Mouse (Mus musculus) liver, embryonic 16.5 days (tissue): ENCODE results near the gene Prps1l1. TPM values are rescaled to one million over a fixed set of nuclear protein-coding genes. Genes with fewer than 3 reads are reported as not detected.

Experiments
- ATAC-seq: fragments of 200-750 bp; cut with Nextera tagmentation; 2 replicates; pipeline ENCODE4 v1.8.0; 2017; ENCODE audit warnings: low read depth, mild to moderate bottlenecking, moderate number of reproducible peaks, moderate library complexity
- H3K27ac ChIP-seq: fragments of 300-500 bp; sonication (generic); 2 replicates; pipeline ENCODE4 v1.5.1; 2014; ENCODE audit warnings: mild to moderate bottlenecking, low read length
- H3K27me3 ChIP-seq: fragments of 300-500 bp; sonication (generic); 2 replicates; pipeline ENCODE4 v1.6.1; 2014; ENCODE audit warnings: low read depth, low read length, mixed read lengths; ENCODE audit not compliant: control insufficient read depth, insufficient read depth
- H3K36me3 ChIP-seq: fragments of 300-500 bp; sonication (generic); 2 replicates; pipeline ENCODE4 v1.6.1; 2014; ENCODE audit warnings: mild to moderate bottlenecking; ENCODE audit not compliant: control insufficient read depth, insufficient read depth
- H3K4me1 ChIP-seq: fragments of 300-500 bp; sonication (generic); 2 replicates; pipeline ENCODE4 v1.6.1; 2014; ENCODE audit warnings: low read depth, low read length, mixed read lengths; ENCODE audit not compliant: control insufficient read depth
- H3K4me2 ChIP-seq: fragments of 300-500 bp; sonication (generic); 2 replicates; pipeline ENCODE4 v1.6.1; 2014; ENCODE audit warnings: low read depth, low read length, mixed read lengths
- H3K4me3 ChIP-seq: fragments of 300-500 bp; sonication (generic); 2 replicates; pipeline ENCODE4 v1.5.1; 2014; ENCODE audit warnings: low read depth, mild to moderate bottlenecking, low read length
- H3K9ac ChIP-seq: fragments of 300-500 bp; sonication (generic); 2 replicates; pipeline ENCODE4 v1.6.1; 2014; ENCODE audit warnings: low read depth, low read length
- H3K9me3 ChIP-seq: fragments of 300-500 bp; sonication (generic); replicated peaks from 2 replicates; pipeline ENCODE4 v1.6.1; 2016; ENCODE audit warnings: low read length; ENCODE audit not compliant: control insufficient read depth
- WGBS: fragments of 180-500 bp; shearing (Covaris S2); extraction: QIAGEN DNeasy Blood & Tissue Kit; methylation state at CpG from one replicate; pipeline ENCODE4 v1.1.7; 2014; ENCODE audit not compliant: insufficient replicate concordance; 5-methylcytosine and 5-hydroxymethylcytosine counted together
- polyA plus RNA-seq: library from polyadenylated mRNA; unstranded; fragments of >200 nt; fragmentation: Nextera tagmentation; extraction: Ambion mirVana; gene quantifications from 2 replicates; pipeline ENCODE4 v1.2.1, GENCODE M21; 2015

Gene Prps1l1
- polyA plus RNA-seq, 1 experiment from 2014 or later, result not detected

DNA sequence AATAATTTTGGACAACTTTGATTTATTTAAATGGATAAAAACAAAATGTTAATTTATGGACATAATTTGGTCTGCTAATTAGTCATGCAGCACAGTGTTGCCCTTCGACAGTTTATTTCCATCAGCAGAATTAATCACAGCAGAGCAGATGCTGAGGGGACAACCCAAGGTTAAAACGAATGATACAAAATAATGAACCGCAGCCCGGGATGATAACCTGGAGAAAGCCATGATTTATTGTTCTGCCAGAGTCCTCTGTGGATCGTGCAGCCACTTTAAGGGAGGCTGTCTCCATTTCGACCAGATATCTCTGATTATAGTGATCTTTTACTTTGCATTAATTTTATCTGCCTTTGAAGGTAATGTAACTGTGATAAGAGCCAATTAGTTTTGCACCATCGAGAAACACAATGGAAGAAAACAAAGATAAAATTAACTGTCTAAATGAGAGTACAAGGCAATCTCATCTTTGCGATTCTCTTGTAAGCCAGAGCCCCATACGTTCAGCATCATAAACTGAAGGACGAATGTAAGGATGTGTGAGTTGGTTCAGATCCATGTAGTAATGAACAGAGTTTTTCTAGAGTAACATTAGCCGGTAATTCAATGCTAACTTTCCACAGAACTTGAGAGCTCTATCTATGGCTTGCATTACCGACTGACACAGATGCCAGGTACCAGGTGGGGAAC lies 14.4 kb downstream of the Prps1l1 start:
- H3K9me3 ChIP-seq, result no peaks in the 10 kb centered on the region
- no peaks in the 10 kb centered on the region for H3K27me3 ChIP-seq
- H3K4me1 ChIP-seq, result no peaks in the 10 kb centered on the region
- H3K27ac ChIP-seq, result no peak overlapping the region
- H3K36me3 ChIP-seq, result no peaks in the 10 kb centered on the region
- H3K4me3 ChIP-seq, result no peak overlapping the region
- no peak overlapping the region for H3K4me2 ChIP-seq
- no peak overlapping the region for H3K9ac ChIP-seq
- 71% methylated on average over 12 of the region's 12 CpGs for WGBS
- no peak for ATAC-seq

DNA sequence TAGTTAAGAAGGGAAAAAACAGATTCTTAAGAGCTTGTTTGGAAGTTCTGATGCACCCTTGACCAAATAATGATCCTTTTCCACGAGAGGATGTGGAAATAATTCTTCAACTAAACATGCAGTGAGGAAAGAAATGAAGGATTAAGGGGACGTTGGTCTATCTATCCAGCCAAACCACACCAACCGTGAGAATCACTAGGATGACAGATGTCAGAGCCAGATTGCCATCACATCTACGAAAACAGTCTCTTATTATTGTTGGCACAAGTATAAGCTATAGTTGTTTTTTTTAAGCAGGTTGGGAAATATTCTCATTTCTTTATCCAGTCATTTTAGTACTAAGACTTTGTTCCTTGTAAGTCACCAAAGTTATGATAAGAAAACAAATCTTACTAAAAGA lies 15.8 kb downstream of the Prps1l1 start:
- H3K27me3 ChIP-seq, result no peaks in the 10 kb centered on the region
- no peaks in the 10 kb centered on the region for H3K36me3 ChIP-seq
- 28% methylated on average over 4 of the region's 4 CpGs for WGBS
- no peak overlapping the region for H3K4me2 ChIP-seq
- no peak overlapping the region for H3K4me3 ChIP-seq
- no peak overlapping the region for H3K9ac ChIP-seq
- H3K9me3 ChIP-seq, result no peaks in the 10 kb centered on the region
- H3K4me1 ChIP-seq, result no peaks in the 10 kb centered on the region
- ATAC-seq, result no peak
- no peak overlapping the region for H3K27ac ChIP-seq

DNA sequence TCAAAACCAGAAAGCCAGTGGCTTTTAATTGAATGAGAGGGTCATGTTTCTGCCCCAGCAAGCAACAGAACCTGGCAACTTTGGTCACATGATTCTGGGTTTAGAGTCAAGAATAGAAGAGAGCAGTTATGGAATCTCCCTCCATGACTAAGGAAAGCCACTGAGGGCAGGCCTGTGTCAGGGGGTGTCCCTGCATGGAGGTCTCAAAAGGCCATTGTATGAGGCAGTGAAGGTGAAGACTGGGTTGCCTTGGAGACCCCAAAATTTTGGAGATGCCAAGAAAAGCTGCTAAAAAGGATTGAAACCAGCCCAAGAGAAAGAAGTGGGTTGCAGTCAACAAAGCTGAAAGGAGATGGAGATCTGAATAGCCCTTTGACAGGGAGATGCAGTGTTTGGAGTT lies 21.2 kb downstream of the Prps1l1 start:
- no peaks in the 10 kb centered on the region for H3K27me3 ChIP-seq
- H3K36me3 ChIP-seq, result no peaks in the 10 kb centered on the region
- H3K4me1 ChIP-seq, result no peaks in the 10 kb centered on the region
- no peak overlapping the region for H3K27ac ChIP-seq
- H3K9ac ChIP-seq, result no peak overlapping the region
- no peaks in the 10 kb centered on the region for H3K9me3 ChIP-seq
- ATAC-seq, result no peak
- no peak overlapping the region for H3K4me3 ChIP-seq
- no peak overlapping the region for H3K4me2 ChIP-seq

DNA sequence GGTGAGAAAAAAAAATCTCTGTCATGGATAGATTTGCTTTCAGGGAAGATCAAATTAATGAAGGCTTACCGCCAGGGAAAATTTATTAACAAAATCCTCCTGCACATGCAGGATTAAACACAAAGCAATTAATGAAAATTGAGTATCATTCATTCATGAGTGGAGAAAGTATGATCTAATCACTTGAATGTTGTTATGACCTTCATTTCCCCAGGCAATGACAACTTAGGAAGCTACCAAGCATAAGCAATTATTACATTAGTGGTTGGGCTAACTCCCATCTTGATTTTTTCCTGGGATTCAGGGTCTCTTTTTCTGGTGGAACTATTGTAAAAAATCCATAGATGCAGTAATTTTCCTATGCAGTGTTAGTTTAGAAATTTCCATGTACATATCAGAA lies 23.3 kb downstream of the Prps1l1 start:
- H3K27ac ChIP-seq, result no peak overlapping the region
- no peak overlapping the region for H3K9ac ChIP-seq
- no peaks in the 10 kb centered on the region for H3K27me3 ChIP-seq
- ATAC-seq, result no peak
- 74% methylated on average over 1 of the region's 1 CpGs for WGBS
- H3K4me3 ChIP-seq, result no peak overlapping the region
- no peak overlapping the region for H3K4me2 ChIP-seq
- no peaks in the 10 kb centered on the region for H3K4me1 ChIP-seq
- no peaks in the 10 kb centered on the region for H3K36me3 ChIP-seq
- H3K9me3 ChIP-seq, result no peaks in the 10 kb centered on the region

DNA sequence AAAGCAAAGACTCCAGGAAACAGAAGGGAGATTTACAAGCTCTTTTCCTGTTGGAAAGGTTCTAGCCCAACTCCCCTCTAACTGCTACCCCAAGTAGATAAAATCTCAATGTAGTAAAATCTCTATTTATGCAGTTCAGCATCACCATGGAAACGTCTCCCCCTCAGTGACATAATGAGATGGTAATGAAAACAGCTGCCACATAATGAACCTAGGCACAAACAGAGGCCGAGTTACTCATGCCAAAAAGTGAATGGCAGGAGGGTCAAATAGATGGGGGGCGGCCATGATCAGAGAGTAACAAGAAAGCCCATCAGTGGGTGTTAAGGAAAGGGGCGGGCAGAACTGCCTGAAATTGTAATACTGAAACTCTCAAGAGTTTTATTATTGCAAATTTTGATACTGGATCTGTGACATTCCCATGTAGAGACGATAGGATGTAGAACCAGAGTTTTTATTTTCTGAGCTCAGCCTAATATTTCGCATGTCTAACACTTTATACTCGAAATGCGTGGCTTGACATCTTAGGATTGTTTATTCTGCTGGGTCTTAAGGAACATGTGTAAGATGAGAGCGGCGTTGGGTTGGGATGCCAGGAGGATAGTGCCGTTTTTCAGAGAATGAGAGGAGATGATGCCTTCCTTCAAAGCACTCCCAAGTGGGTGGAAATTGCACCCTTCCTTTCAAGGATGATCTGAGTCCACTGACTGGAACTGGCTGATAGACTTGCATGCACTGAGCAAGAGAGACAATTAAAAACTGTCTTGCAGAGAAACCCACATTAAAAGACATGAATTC lies 24.0 kb downstream of the Prps1l1 start:
- Histone ChIP-seq H3K27me3 (no peaks in the 10 kb centered on the region), H3K36me3 (no peaks in the 10 kb centered on the region), H3K4me3 (no peak overlapping the region), H3K9ac (no peak overlapping the region), H3K4me2 (no peak overlapping the region), H3K27ac (no peak overlapping the region), H3K9me3 (no peaks in the 10 kb centered on the region), H3K4me1 (no peaks in the 10 kb centered on the region)
- ATAC-seq, result no peak
- WGBS, result 65% methylated on average over 11 of the region's 11 CpGs

DNA sequence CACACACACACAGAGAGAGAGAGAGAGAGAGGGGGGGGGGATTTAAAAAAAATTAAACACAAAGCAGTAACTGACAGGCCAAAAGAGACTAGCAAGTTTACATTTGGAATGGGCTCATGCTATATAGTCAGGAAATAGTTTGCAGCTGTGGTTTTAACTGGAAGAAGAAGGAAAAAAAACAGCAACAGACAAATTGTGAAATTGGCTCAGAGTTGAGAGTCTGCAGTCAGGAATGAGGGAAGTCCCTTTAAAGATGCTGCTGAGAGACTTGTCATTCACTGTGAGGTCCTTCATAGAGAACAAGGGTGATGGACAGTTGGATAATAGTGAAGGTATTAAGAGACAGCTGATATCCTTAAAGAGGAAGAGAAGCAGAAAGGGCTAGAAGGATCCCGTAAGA lies 26.9 kb downstream of the Prps1l1 start:
- WGBS, result 33% methylated on average over 1 of the region's 1 CpGs
- H3K9me3 ChIP-seq, result no peaks in the 10 kb centered on the region
- H3K4me2 ChIP-seq, result no peak overlapping the region
- no peaks in the 10 kb centered on the region for H3K4me1 ChIP-seq
- H3K9ac ChIP-seq, result no peak overlapping the region
- no peak for ATAC-seq
- H3K4me3 ChIP-seq, result no peak overlapping the region
- H3K36me3 ChIP-seq, result no peaks in the 10 kb centered on the region
- H3K27me3 ChIP-seq, result no peaks in the 10 kb centered on the region
- no peak overlapping the region for H3K27ac ChIP-seq

DNA sequence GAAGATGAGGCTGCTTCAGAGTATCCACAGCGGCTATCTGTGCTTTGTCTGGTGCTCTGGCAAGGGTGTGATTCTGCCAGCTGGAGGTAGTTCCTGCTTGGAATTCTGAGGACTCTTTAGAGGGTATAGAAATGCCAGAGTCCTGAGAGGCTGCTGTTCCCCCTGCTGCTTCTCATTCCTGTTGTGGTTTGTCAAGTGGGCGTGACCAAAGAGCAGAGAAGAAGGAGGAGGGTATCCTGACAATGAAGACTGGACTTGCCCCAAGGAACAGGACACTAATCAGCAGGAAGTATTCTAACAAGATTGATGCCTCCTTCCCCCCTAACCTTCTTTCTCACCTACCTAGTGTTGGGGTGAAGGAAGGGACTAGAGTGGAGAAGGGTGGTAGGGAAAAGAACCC lies 29.4 kb downstream of the Prps1l1 start:
- Histone ChIP-seq H3K4me1 (no peaks in the 10 kb centered on the region), H3K27ac (no peak overlapping the region), H3K9me3 (no peaks in the 10 kb centered on the region), H3K36me3 (no peaks in the 10 kb centered on the region), H3K27me3 (no peaks in the 10 kb centered on the region), H3K9ac (no peak overlapping the region), H3K4me2 (no peak overlapping the region), H3K4me3 (no peak overlapping the region)
- ATAC-seq, result no peak
- 32% methylated on average over 2 of the region's 2 CpGs for WGBS

DNA sequence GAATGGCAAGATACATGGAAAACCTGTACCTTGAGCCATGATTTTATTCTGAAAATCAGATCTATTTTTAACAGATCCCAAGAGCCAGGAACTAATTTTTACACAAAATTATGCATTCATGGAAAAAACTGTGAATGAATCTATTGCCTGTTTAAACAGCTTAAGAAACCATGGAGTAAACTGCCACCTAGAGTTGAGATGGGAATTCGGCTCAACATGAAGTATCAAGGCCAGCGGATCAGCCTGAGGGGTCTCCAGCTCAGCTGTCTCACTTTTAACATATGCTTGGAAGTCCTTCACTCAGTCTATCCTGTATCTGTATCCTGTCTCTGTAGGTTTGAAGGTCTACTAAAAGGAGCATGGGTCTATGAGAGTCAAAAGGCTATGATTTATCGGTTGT lies 31.5 kb downstream of the Prps1l1 start:
- WGBS, result 61% methylated on average over 3 of the region's 3 CpGs
- Histone ChIP-seq H3K27me3 (no peaks in the 10 kb centered on the region), H3K4me1 (no peaks in the 10 kb centered on the region), H3K4me3 (no peak overlapping the region), H3K36me3 (no peaks in the 10 kb centered on the region), H3K9ac (no peak overlapping the region), H3K4me2 (no peak overlapping the region), H3K9me3 (no peaks in the 10 kb centered on the region), H3K27ac (no peak overlapping the region)
- no peak for ATAC-seq

DNA sequence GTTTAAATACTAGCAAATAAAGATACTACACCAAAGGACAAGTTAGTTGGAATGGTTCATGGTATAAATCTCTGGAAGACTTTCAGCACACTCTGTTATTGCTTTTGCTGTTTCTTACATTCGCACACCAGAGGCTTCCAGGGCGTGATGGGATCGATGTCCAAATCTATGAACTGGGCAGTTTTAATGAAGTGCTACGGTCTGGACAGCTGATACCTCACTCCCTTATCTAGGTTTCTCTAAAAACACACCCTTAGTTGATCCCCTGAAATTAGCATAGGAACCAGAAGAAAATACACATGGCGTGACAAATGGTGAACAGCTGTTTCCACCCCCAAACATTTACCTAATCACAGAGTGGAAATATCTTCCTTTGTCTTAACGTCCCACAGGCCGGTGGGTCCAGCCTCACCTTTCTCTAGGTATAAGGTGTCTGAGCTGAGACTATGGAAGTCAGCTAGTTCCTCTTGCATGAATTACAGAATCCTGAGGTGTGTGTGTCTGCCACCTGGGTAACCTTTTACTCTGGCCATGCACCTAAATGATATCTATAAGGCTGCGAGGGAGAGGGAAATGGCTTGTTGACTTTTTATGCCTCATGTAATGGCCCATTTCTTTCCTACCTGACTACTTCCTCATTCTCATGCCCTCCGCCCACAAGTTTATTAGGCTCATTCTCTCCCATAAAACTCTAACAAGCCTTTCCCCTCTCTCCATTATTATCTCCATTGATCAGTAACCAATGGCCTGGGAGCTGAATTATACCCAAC lies 32.1 kb downstream of the Prps1l1 start:
- no peak overlapping the region for H3K27ac ChIP-seq
- H3K4me1 ChIP-seq, result no peaks in the 10 kb centered on the region
- WGBS, result 66% methylated on average over 9 of the region's 9 CpGs
- no peaks in the 10 kb centered on the region for H3K36me3 ChIP-seq
- H3K4me3 ChIP-seq, result no peak overlapping the region
- ATAC-seq, result no peak
- no peak overlapping the region for H3K4me2 ChIP-seq
- H3K9ac ChIP-seq, result no peak overlapping the region
- no peaks in the 10 kb centered on the region for H3K9me3 ChIP-seq
- no peaks in the 10 kb centered on the region for H3K27me3 ChIP-seq
